Mouse (Mus musculus) right cerebral cortex, postnatal 36 days (tissue): ENCODE data around the gene Slc20a1.
A peak's percentile ranks its signal among the peaks of the same experiment; 100 is the strongest.

ENCODE experiments used
- DNase-seq, 2 experiments: peaks; one replicate each; pipeline ENCODE4 v3.0.0; 2022; ENCODE audit warnings: low spot score in 2 of 2, mixed read lengths in 1 of 2

Slc20a1 gene

GRCm38 (mm10) chr2:129186291-129186919 lies 12.2 kb upstream of the Slc20a1 start:
- DNase-seq: peak; percentile 30 to 55

DNA sequence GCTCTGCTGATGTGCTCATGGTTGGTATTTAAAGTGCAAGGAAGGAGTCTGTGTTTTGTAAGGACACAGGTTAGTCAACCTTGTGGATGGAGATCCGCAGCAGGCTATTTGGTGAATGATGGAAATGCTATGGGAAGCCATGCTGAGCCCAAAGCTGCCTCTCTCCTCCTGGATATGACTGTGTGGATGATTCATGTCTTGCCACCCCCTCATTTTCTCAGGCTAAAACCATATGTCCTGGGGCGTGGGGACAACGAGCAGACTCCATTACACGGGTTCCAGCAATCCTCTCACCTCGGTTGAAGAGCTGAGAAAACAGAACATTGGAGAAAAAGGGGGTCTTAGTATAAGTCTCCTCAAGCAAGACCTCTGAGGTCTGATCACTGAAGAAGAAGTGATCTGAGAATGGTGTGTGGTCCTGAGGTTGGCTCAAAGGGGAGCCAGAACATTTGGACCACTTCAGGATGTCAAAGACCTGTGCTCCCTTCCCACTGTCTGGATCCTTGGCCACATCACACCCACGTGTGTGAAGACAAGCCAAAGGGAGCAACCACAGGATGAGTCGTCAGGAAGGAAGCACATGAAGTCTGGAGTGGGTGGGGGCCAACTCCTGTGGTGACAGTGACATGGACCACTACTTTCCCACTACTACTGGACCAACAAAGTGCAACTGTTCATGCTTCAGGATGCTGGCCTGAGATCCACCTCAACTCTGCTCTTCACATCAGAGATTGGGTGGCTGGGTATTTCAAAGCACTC lies 6.0 kb upstream of the Slc20a1 start:
- DNase-seq: peak; percentile 18 to 30

GRCm38 (mm10) chr2:129196317-129196716 lies 2.2 kb upstream of the Slc20a1 start:
- no peak for DNase-seq

DNA sequence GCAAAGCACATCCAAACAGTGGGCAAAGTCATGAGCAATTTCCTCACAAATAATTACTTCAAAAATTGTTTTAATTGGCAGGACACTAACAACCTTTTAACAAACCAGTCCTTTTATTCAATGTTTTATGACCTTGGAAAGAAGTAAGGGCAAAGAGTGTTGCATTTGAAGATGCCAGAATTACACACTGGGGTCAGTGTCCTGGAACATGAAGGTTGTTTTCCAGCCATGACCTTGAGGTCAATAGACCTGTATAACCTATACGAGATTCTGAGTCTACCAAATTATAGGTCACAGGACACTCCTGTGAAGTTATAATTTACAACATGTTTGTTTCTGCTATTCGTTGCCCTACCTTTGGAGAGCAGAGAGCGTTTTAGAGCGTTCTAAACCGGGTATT lies 1.4 kb upstream of the Slc20a1 start:
- DNase-seq: no peak

GRCm38 (mm10) chr2:129197843-129198435 lies 625 bp upstream of the Slc20a1 start:
- DNase-seq: peak in 1 of 2 experiments; percentile 67

GRCm38 (mm10) chr2:129199328-129200085 lies 943 bp downstream of the Slc20a1 start:
- DNase-seq: no peak

DNA sequence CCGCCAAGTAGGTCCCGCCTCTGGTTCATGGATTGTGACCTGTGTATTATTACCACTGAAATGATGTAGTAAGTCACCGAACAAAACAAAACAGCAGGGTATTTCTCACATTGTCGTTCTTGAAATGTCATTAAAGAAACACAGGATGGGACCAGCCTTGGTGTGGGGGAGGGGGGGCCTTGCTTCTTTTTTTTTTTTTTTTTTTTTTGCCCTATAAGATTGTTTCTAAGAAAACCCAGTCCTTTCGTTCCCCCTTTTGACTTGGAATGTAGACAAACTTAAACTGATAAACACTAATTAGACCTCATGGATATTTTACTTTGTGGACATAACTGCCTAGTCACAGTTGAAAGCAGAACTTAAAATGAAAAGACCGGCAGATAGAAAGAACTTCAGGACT lies 6.4 kb downstream of the Slc20a1 start:
- DNase-seq: no peak

GRCm38 (mm10) chr2:129206824-129207223 lies 8.3 kb downstream of the Slc20a1 start:
- DNase-seq: no peak

GRCm38 (mm10) chr2:129208181-129208746 lies 9.7 kb downstream of the Slc20a1 start:
- no peak for DNase-seq

GRCm38 (mm10) chr2:129210089-129210749 lies 11.7 kb downstream of the Slc20a1 start:
- DNase-seq: no peak

DNA sequence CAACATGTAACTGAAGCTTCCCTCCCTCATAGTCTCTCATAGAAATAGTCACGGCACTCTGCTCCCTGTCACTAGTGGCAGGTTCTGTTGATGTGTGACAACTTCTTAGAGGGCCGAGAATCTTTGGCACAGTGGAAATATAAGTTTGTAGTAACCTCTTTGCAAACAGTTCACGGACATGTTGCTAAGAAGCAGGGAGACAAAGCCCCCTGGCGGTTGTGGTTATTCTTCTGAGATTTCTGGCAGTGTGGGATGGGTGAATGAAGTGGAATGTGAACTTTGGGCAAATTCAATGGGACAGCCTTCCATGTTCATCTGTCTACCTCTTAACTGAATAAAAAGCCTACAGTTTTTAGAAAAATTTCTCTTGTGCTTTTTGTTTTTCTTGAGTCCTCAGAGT lies 12.7 kb downstream of the Slc20a1 start:
- DNase-seq: no peak

DNA sequence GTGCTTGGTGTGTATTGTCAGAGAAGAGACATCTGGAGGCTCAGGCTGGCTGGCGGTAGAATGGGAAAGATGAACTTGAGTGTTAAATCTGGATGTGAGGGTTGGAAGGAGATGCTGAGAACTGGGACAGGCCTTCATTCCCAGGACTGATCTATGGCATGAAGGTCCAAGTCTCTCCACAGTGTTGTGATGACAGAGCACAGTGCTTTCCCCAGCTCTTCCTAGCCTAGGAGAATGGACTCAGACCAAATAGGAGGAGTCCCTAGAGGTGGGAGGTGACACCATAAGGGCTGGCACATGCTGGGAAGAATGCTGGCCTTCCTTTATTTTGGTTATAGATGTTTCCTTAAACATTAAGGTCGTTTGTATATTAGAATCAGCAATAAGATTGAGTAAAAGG lies 13.4 kb downstream of the Slc20a1 start:
- no peak for DNase-seq

DNA sequence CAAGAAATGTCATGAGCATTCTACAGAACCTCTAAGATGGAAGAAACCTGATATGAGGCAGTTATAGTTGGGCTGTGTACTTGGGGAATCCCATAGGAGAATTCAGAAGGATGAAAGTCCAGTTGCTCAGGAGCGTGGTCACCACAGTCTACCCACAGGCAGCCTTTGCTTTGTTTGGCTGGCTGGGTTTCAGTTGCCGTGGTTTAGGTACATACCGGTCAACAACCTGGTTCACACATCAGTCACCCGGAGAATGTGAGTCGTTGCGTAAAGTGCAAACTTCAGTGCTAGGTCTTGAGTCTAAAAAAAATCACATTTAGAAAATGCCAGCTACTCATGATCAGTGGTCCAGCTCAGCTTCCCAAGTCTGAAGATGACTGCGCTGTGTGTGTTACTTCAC lies 14.0 kb downstream of the Slc20a1 start:
- DNase-seq: no peak

DNA sequence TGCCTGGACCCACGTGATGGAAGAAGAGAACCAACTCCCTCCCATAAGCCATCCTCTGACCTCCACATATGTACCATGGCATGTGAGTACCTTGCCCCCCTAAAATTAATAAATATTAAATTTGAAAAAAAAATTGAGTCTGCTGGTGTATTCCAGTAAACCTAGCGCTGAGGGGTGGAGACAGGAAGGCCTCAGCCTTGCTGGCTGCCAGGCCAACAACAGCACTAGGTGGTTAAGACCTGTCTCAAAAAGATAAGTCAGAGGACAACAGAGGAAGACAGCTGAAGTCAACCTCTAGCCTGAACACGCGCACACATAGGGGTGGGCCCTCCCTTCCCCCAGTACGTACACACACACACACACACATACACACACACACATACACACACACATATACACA lies 16.2 kb downstream of the Slc20a1 start:
- no peak for DNase-seq

- DNase-seq: no peak
Measured at GRCm38 (mm10) chr2:129217612-129218185, 19.1 kb downstream of the Slc20a1 start.

DNA sequence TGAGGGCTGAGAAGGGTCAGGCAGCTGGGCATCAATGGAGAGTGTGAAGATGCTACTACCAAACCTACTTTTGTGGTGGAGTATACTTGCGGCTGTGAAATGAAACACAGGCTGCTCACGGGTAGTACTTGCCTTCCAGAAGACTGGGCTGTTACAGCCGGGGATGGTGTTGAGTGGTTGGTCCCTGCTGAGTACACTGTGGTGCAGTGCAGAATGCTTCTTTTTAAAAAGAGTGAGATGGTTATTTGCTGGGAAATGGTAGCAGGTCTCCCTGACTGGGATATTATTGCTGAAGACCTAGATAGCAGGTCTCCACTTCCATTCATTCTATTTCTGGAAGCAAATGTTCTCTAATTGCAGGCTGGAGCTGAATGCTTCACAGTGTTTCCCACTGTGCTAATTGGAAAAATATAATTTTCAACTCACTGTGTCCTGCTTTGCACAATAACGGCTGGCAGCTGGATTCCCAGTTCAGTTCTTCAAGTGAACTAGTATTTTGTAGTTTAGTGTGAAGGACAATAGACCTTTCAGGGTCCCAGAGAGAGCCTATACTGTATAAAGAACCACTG lies 20.1 kb downstream of the Slc20a1 start:
- DNase-seq: no peak

GRCm38 (mm10) chr2:129221097-129221632 lies 22.6 kb downstream of the Slc20a1 start:
- DNase-seq: no peak

DNA sequence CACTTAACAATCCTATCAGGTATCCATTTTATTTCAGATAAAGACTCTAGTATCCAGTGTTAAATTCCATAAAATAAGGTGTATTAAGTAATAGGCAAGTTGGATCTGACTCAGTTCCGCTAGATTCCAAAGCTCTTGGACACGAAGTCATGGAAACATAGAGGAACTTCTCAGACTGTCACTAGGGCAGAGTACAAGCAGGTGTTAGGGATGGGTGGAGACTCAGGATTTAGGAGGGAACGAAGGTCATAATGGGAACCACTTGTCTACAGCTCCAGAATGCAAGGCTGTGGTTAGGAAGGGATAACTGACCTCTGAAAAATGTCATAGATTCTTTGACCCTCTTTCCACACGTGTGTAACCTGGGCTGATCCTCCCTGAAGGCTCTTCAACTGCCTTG lies 25.6 kb downstream of the Slc20a1 start:
- DNase-seq: no peak

DNA sequence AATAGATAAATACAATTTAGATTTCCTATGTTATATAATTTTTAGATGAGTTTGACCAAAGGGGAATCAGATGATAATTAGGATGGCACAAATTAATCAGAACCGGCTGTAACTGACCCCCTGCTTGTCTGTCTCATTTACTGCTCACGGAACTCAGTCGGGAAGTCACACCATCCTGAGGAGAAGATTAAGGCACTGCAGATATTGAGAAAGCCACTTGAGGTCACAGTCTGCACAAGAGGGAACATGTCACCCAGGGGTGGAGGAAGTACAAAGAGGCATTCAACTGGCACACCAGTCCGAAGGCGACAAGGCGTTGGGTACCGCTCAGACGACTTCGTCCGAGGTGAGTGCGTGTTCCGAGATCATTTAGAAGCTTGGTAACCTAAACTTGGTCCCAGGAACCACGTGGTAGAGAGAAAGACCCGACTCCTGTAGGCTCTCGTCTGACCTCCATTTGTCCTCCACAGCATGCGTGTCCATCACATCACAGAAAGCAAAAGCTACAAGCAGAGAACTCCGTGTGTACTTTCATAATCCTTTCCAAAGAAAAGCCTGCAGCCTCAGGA lies 26.8 kb downstream of the Slc20a1 start:
- DNase-seq: no peak

DNA sequence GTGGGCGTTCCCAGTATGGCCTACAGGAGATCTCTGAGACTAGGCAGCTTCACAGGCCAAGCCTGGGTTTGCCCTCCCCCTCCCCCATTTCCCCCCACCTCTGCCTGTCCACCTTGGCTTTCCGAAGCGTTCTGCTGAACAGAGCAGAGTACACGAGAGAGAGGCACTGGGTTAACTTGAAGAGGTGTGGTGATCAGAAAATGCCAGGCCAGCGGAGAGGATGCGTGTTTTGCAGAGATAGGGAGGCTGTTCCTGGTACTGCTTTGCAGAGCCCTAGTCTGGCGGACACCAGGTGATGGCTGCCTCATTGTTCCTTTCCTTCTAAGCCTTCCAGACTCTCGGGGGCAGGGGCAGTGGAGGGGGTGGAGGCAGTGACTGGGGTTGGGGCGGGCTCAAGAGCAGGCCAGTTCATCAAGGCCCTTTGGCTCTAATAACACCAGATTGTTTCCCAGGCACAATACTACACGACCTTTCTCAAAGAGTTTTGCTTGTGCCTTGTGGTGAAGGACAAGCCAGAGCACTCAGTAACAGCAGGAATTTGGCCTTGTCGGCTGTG lies 27.8 kb downstream of the Slc20a1 start:
- DNase-seq: no peak
